8 mouse cellular contexts compared by ENCODE assay signal in genomic region chr1:132010632-132011501, GRCm38 (mm10). TPM values are rescaled to one million over a fixed set of nuclear protein-coding genes. Genes with fewer than 3 reads are reported as not detected.
DNase-seq lines count a peak whose midpoint lies in the region; ATAC-seq lines count a peak whose summit lies in the region.

No protein-coding gene starts in this region.

- 74% methylated on average over 17 of the region's 17 CpGs for WGBS in embryonic facial prominence, embryonic 15.5 days

- no peaks in the 10 kb centered on the region for H3K27me3 ChIP-seq in embryonic facial prominence, embryonic 15.5 days

- H3K4me1 ChIP-seq in embryonic facial prominence, embryonic 15.5 days = peaks cover 28% of the 10 kb centered on the region

- H3K36me3 ChIP-seq in embryonic facial prominence, embryonic 15.5 days = peaks cover 15% of the 10 kb centered on the region; the same call in 1 of the 2 replicates

- no peaks in the 10 kb centered on the region for H3K9me3 ChIP-seq in embryonic facial prominence, embryonic 15.5 days (replicated peaks)

- peak; percentile 24 to 26 for DNase-seq in lung, adult 18-20 months
- no peak for DNase-seq in lung, postnatal 10 days
- peak; percentile 51 to 61 for DNase-seq in thymus, postnatal 36 days
- no peak for DNase-seq in retina, embryonic 14.5 days (ENCODE audit: low spot score)
- no peak for DNase-seq in cerebellum, adult 9-10 months
- no peak for DNase-seq in kidney, adult 18-20 months

- peak overlapping the region; percentile 4; the same call in 1 of the 2 replicates for H3K4me2 ChIP-seq in embryonic facial prominence, embryonic 15.5 days (replicated peaks)

- no peak for ATAC-seq in embryonic facial prominence, embryonic 15.5 days (ENCODE audit: insufficient number of reproducible peaks, low FRiP score, low TSS enrichment, low read depth)
- peak; percentile 13; the same call in 1 of the 2 replicates for ATAC-seq in megakaryocyte progenitor cell, adult 5-6 weeks (replicated peaks; ENCODE audit: poor library complexity)

- 0 out of 2 replicates have a peak overlapping the region, but pooled peaks have one; percentile 48 for H3K27ac ChIP-seq in embryonic facial prominence, embryonic 15.5 days (replicated peaks)

- H3K9ac ChIP-seq in embryonic facial prominence, embryonic 15.5 days = no peak overlapping the region

- no peak overlapping the region for H3K4me3 ChIP-seq in embryonic facial prominence, embryonic 15.5 days (replicated peaks)

RNA-seq across cellular contexts. Expression of gene Elk4, which starts 3.5 kb away (rescaled TPM):
- 23.0 and 29.2 TPM in 2 replicates for polyA plus RNA-seq in embryonic facial prominence, embryonic 15.5 days (2015; fragmentation: Nextera tagmentation; extraction: Ambion mirVana)
- total RNA-seq in megakaryocyte progenitor cell, adult 5-6 weeks (2015) = 87.7 and 98.6 TPM in 2 replicates
- 44.3 and 73.1 TPM in 2 replicates for total RNA-seq in megakaryocyte progenitor cell, adult 5-6 weeks (2017)

RNA-seq across cellular contexts. Expression of gene Slc45a3, which starts 48.1 kb away (rescaled TPM):
- polyA plus RNA-seq in embryonic facial prominence, embryonic 15.5 days (2015; fragmentation: Nextera tagmentation; extraction: Ambion mirVana) = 12.6 and 13.3 TPM in 2 replicates
- total RNA-seq in megakaryocyte progenitor cell, adult 5-6 weeks (2015) = 1.6 and 2.7 TPM in 2 replicates
- 1.1 and 1.6 TPM in 2 replicates for total RNA-seq in megakaryocyte progenitor cell, adult 5-6 weeks (2017)

RNA-seq across cellular contexts. Expression of gene Mfsd4a, which starts 57.0 kb away (rescaled TPM):
- 15.2 and 16.8 TPM in 2 replicates for polyA plus RNA-seq in embryonic facial prominence, embryonic 15.5 days (2015; fragmentation: Nextera tagmentation; extraction: Ambion mirVana)
- 0.52 TPM in 1 of 2 replicates, not detected in the other for total RNA-seq in megakaryocyte progenitor cell, adult 5-6 weeks (2015)
- 0.20 and 0.25 TPM in 2 replicates for total RNA-seq in megakaryocyte progenitor cell, adult 5-6 weeks (2017)

Comparison
In these comparisons a context has a peak if more than half of its experiments do, and no peak if none do; other contexts are left out.
1. DNase-seq: peak in lung, adult 18-20 months (2 of 2) and thymus, postnatal 36 days (2 of 2); none in lung, postnatal 10 days (single experiment), retina, embryonic 14.5 days (single experiment), cerebellum, adult 9-10 months (single experiment) and kidney, adult 18-20 months (single experiment).